Mouse (Mus musculus) adrenal gland, postnatal 25 days (tissue): ENCODE results near the gene Tiam1. TPM values are rescaled to one million over a fixed set of nuclear protein-coding genes. Genes with fewer than 3 reads are reported as not detected.
A peak's percentile ranks its signal among the peaks of the same experiment; 100 is the strongest.
"Not testable (repeated sequence)": the region's sequence is repeated elsewhere in the genome, so short reads cannot be mapped to it uniquely, and the experiment has no call there.

ENCODE experiments used
- DNase-seq: peaks from one replicate; pipeline ENCODE4 v3.0.0; 2021; ENCODE audit warnings: mixed read lengths
- total RNA-seq: library from RNA; stranded (reverse); gene quantifications from 2 replicates; pipeline ENCODE4 v1.2.3, GENCODE M21; 2021

The Tiam1 gene
- total RNA-seq, 1 experiment from 2014 or later, result 80.4 TPM

DNA sequence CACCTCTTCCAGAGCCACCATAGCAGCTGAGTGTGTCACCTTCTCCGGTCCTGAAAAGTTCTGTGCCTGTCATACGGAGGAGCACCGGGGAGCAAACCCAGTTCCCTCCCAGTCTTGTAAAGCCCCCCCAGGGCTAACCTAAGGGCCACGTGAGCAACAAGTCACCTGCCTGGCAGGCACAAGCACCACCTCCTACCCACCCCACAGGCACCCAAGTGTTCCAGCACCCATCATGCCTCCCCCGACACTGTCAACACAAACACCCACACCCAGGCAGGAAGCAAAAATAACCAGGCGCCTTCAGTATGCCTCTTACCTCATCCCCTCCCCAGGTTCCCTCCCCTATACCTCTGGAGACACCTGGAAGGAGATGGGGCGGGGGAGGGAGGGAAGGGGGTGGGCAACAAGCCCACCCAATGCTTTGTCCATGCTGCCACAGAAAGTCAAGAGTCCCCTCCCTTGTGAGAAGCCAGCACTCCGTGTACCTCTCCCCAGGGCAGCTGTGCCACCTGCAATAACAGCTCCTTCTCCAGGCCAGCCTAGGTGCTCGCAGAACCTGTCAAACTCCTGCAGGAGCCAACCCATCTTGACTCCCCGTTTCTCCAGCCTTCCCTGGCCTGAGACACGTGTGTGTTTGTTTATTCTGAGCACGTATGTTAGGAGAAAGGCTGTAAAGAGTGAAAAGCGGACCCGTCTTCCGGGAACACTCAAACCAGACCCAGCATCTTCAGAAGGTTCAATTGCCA lies 38.7 kb downstream of the Tiam1 start:
- DNase-seq, result no peak

DNA sequence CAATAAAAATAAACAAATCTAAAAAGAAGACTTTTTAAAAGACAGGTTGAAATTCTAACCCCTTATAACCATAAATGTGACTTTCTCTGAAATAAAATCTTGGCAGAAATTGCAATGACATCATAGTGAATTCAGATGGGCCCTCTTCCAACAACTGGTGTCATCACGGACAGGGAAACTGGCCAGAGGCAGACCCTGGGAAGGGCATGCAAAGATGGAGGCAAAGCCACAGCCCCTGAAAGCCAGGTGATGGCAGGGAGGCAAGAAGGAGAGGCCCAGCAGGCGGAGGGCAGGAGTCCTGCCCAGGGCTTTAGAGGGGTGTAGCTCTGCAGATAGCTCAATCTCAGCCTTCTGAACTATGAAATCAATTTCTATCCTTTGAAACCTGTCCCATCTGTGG lies 39.8 kb downstream of the Tiam1 start:
- peak; percentile 33 for DNase-seq

DNA sequence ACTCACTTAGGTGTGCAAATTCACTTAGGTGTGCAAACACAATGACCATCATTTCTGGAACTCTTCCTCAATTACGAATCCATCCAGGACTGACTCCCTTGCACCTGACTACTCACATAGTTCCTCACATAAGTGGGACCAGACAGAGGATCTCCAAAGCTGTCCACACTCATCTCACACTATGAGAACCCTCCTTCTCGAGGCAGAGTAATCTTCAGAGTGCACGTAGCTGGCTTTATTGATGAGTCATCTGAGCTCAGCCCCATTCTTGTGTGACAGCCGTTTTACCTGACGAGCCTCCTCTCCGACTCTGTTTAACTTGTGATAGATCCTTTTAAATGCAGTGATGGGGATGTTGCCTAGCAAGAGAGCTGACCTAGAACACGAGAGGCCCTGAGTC lies 41.0 kb downstream of the Tiam1 start:
- DNase-seq, result no peak

DNA sequence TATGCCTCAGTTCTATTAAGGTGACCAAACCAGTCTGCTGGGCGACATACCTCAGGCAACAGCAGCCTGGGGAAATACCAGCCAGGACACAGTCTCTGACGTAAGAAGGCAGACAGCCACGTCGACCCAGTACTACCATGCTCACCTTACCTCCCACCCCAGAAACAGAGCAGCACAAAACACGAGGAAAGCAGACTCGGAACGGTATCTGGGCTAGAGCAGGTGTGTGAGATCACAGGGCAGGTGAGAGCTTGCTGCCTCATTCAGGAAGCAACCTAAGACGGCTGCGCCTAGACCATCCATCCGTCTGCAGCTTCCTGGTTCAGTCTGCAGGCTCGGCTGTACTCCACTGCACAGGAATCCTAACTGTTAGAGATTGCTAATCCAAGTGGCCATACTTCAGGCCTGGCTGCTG lies 45.4 kb downstream of the Tiam1 start:
- DNase-seq, result no peak

DNA sequence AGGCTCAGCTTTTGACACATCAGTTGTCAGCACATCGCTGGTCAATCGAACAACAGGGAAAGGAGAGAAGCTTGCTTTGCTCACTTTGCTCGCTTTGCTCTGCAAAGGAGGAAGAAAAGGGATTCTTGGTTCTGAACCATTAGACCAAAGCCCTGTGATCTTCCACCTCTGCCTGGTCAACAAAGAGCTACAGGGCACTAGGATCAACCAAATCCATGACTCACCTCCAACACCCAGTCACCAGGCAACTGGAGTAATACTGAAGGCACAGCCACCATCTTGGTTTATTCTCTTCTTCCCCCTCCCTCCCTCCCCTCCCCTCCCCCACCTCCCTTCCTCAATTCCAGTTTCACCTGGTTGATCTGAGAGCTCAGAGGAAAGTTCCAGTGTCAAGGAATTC lies 45.8 kb downstream of the Tiam1 start:
- no peak for DNase-seq

DNA sequence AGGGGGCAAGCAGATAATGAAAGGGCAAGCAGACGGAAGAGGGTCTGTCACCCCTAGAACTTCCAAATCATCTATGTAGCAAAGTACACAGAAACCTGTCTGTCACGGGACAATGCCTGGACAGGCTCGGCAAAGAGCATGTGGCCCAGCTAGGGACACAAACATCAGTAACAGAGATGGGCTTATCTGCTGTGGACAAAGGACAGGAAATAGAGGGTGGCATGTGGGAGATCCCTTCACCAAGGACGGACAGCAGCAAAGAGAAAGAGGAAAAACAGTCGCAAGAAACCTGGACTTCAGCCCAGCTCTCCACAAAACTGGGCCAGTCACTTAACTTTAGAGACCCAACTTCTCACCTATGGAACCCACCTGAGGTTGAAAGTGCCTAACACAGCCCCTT lies 47.6 kb downstream of the Tiam1 start:
- no peak for DNase-seq

DNA sequence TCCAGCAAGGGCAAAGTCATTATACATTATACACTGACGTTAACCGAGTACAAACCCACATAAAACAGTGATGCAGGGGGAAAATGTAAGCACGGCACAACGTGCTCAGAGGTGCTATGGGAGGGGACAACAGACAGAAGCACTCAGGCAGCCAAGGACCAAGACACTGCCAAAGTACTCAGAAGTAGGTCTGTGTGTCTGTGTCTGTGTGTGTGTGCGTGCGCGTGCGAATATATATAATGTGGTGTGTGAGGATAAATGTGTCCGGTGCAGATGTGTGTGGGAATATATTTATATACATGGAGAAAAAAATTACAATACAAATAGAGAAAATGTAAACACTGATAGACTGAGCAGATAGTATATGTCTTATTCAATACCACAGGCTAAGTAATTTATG lies 50.6 kb downstream of the Tiam1 start:
- no peak for DNase-seq

- DNase-seq, result peak; percentile 41
These were observed 51.7 kb downstream of the Tiam1 start for GRCm38 (mm10) chr16:90091906-90092305.

- DNase-seq, result no peak
These were observed 52.4 kb downstream of the Tiam1 start for GRCm38 (mm10) chr16:90091112-90091720.

- no peak for DNase-seq
These were observed 53.2 kb downstream of the Tiam1 start for GRCm38 (mm10) chr16:90090368-90090767.

GRCm38 (mm10) chr16:90087256-90087655 lies 56.3 kb downstream of the Tiam1 start:
- no peak for DNase-seq

DNA sequence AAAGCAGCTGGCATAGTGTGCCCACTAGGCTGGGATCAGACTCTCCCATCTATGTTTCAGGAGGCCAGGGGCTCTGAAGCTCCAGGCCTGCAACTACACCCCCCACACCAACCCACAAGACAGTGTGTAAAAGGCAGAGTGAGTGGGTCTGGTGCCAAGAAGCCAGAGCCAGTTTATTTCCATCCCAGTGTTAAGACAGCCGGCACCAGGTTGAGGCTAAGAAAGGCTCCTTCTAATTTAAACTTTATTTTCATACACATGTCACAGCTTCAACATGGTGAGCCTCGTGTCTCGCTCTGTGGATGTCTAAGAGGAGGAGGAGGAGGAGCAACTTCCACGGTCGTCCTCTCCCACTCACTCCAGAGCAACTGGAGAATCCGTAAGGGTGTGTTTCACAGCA lies 57.5 kb downstream of the Tiam1 start:
- no peak for DNase-seq

- DNase-seq, result no peak
These were observed 58.0 kb downstream of the Tiam1 start for GRCm38 (mm10) chr16:90085580-90085979.

GRCm38 (mm10) chr16:90081125-90081524 lies 62.4 kb downstream of the Tiam1 start:
- DNase-seq, result no peak

- no peak for DNase-seq
These were observed 64.7 kb downstream of the Tiam1 start for GRCm38 (mm10) chr16:90078806-90079381.

- DNase-seq, result no peak
These were observed 70.1 kb downstream of the Tiam1 start for GRCm38 (mm10) chr16:90073510-90073909.

DNA sequence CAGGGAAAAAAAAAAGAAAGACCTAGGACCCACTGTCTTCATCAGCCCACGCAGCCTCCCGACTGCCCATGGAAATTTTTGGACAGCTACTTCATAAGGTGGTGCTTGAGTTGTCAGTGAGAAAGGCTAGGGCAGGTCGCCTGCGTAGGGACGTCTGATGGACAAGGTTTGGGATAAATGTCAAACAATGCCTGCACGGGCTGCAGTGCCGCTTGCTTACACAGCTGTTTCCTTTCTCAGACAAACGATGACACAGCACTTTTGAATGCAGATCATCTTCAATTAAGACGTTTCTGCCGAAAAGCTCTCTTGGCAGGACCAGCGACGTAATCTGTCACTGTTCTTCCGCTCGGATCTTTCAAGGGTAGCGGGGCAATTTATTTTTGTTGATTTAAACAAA lies 70.9 kb downstream of the Tiam1 start:
- no peak for DNase-seq

GRCm38 (mm10) chr16:90071125-90071524 lies 72.4 kb downstream of the Tiam1 start:
- not testable (repeated sequence) for DNase-seq

DNA sequence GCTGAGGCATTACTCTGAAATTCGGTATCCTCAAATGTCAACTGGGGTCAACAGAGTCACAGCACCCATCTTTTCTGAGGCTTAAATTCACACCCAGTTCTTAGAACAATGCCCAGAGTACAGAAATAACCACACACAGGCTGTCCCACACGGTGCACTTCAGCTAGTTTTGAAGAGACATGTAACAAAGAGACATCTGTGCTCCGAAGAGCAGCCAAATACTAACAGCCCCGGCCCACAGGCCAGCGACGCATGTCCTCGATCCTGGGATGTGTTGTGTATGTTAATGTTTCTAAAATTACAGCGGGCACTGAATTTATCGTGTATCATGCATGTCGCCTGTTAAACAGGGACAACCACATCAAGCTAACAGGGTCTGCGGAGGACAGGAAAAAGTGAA lies 73.5 kb downstream of the Tiam1 start:
- DNase-seq, result no peak

- DNase-seq, result no peak
These were observed 74.4 kb downstream of the Tiam1 start for GRCm38 (mm10) chr16:90069197-90069596.

- no peak for DNase-seq
These were observed 90.6 kb downstream of the Tiam1 start for GRCm38 (mm10) chr16:90052905-90053519.

DNA sequence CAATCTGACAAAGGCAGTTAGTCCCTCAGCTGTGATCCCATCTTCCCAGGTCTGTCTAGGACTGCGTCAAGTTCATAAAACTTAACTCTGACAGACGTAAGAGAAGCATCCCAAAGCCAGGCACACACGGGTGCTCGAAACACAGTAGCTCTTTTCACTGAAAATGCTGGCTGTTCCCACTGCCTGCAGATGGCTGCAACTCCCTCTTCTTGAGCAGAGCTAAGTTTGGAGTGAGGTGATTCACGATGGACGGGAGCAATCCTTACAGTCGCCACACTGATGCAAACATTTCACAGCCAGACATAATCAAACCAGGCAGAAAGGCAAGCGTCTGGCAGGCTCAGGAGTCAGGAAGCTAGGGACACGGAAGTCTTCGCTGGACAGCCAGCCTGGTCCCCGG lies 91.2 kb downstream of the Tiam1 start:
- no peak for DNase-seq

DNA sequence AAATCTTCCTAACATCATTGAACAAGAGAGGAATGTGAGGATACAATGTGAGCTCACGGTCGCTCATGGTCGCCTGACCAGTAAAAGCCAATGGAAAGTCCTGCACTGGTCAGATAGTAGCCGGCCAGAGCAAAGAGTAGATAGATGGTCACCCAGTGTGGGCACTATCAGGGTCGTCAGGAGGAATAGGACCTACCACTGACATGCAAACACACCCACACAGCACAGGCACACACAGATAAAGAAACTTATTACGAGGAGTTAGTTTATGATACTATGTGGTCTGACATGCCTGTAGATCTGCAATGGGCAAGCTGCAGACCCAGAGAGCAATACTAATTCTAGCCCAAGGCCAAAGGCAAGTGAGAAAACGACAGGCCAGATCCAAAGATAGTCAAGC lies 92.5 kb downstream of the Tiam1 start:
- DNase-seq, result no peak
